Mouse (Mus musculus) left cerebral cortex, adult 9 months (tissue): ENCODE results near the gene Dlgap1.

ENCODE experiments used
- DNase-seq, 2 experiments: peaks; one replicate each; pipeline ENCODE4 v3.0.0; 2022; ENCODE audit warnings: low spot score in 2 of 2

Gene Dlgap1

DNA sequence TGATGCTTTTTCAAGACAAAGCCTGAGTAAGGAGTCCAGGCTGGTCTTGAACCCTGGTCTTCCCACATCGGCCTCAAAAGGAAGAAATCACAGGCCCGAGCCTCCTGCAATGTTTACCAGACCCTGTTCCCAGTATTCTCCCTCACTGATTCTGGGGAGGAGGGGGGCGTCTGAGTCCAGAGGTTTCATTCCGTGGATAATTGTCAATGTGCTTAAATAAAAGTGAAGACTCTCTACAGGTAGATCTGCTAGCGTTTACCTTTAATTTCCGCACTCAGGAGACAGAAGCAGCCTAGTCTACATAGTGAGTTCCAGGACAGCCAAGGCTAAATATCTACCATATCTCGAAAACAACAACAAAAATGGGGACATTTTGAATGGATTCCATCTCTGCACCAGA lies 785.8 kb downstream of the Dlgap1 start:
- DNase-seq = no peak

DNA sequence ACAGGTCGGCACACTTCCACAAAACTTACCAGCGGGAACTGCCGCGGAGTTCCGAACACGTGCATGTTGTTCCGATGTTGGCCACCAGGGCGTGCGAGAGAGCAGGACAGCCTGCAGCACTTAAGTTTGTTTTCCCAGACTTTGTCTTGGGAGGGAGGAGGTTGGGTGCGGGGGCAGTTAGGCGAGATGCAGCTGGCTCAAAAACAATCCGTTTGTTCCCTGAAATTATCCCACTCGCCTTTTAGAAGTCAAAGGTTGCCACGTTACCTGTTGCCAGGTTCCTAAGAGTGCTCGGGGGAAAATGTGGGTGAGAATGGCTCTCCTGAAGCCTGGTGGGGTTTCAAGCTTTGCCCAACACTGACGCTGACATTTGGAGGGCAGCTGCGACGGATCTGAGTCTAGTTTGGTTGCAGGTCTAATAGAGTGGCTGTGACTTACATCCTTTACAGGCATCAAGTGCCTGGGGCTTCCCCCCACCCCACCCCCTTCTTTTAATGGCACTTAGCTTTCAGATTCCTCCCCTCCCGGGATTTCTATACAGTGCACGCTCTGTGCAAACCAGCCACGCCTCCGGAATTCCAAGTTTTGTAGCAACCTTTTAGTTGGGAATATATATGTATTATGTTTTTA lies 786.3 kb downstream of the Dlgap1 start:
- DNase-seq = peak in 1 of 2 experiments; percentile 84

DNA sequence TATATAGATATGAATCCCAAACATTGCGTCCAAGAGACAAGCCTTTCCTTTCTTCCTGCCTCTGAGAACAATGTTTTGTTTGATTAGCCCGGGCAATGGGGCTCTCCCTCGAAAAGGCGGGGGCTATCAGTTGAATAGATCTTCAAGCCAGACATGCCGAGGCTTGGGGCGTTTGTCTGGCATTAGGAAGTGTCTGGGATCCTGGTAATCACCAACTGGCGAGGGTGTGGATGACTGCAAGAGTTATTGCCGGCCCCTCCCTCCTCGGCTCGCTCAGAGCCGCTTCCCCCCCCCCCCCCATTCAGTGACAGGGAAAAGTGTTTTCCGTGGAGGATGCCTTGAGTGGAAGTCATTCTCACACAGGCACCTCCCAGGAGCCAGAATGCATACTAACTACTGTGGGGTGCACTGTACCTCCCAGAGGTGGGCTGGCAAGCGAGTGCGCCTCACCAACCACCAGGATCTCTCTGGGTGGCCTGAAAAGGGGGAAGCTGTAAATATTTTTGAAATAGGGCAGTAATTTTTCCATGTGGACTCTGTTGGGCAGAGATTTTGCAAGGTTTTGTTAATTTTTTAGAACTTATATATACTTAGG lies 786.9 kb downstream of the Dlgap1 start:
- no peak for DNase-seq

DNA sequence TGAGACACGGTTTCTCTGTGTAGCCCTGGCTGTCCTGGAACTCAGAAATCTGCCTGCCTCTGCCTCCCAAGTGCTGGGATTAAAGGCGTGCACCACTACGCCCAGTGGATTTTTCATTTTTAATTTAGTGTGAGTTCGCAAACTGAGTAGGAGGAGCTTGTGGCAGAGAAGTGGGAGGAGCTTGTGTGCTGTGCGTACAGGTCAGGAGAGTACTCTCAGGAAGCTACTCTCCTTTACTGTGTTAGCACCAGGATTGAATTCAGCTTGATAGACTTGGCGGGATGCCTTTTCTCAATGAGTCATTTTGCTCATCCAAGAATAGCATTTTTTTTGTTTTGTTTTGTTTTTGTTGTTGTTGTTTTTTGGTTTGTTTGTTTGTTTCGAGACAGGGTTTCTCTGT lies 793.1 kb downstream of the Dlgap1 start:
- DNase-seq = no peak

DNA sequence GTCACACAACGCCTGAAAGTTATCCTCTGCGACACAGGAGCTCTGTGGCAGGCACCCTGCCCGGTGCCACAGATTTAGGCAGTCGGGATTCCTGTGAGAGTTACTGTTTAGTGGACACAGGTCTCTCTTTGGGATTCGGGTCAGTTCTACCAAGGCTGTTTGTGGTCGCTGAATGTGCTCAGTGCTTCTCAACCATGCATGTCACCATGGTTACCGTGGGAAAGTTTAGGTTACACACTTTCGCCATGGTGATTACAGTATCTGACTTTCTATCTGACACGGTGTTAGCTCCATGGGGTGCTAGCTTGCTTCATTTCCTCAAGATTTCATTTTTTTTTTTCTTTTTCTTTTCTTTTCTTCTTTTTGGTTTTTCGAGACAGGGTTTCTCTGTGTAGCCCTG lies 793.8 kb downstream of the Dlgap1 start:
- no peak for DNase-seq

DNA sequence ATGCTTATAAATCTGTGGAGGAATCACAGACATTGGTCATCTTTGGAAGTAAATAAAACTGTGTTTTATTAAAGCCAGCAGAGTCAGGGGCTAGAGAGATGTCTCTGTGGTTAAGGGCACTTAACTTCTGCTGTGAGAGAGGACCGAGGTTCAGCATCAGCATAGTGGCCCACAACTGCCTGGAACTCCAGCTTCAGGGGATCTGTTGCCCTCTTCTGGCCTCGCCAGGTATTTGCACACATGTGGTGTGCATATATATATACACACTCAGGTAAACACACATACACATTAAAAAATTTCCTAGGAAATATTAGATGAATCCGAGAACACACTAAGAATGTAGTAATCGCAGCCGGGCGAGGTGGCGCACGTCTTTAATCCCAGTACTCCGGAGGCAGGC lies 796.5 kb downstream of the Dlgap1 start:
- DNase-seq = no peak

DNA sequence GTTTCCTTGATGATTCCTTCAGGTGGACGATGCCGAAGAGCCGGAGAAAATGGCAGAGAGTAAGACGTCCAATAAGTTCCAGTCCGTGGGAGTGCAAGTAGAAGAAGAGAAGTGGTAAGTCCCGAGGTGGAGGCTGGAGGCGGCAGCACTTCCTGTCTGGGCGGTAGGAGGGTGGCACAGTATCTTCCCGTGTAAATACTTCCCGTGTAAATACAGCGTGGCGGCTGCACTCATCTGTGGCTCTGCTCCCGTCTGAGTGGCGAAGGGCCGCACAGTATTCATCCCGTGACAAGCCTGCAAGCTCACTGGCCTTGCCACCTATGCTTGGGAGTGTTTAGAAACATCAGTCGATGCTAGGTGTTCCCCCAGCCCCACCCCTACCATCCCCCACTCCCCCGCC lies 797.1 kb downstream of the Dlgap1 start:
- DNase-seq = no peak

DNA sequence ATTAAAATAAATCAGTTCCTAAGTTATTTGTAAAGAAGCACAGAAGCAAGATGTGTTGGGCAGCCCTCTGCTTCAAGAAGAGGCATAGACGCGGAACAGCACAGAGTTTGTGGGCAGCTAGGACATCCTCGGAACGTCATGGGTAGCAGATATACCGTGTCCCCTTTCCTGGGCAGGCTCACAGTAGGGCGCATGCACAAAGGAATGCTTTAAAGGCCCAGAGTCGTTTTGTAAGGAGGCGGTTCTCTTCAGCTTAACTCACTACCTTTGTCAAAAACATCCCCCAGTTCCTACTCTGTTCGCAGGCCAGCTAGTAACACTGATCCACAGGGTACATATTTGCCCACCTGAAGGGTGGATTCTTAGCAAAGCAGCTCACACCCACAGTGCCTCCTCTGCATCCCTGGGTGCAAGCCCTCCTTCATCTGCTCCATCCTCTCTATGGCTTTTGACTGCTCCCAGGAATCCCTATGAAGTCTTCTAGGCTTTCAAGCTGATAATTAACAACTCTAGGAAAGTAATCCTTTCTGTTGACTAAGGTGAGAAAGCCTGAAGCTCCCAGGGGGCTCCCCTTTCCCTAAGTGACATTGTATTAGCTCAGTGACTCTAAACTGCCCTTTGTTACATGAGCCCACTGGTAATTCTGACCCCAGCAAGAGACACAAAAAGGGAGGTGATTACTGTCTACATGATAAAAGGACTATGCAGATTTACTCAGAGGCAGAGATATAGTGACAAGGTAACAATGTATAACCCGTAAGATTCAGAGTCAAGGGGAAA lies 803.4 kb downstream of the Dlgap1 start:
- DNase-seq = no peak

DNA sequence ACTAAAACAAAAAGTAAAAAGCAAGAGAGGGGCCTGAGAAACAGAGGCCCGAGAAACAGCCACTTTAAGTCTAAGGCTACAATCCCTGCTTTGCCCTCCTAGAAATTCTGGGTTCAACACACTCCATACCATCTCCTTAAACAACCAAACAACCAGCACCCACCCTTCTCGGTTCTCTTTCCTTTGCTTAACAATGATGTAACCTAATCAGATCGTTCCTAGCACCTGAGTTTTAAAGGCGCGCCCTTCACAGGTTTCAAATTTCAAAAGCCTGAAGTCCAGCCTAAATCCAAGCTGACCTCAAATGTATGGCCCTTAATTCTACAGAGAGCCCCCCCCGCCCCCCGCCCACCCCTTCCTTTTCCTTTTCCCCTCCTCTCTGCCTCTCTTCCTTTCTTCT lies 810.9 kb downstream of the Dlgap1 start:
- no peak for DNase-seq

DNA sequence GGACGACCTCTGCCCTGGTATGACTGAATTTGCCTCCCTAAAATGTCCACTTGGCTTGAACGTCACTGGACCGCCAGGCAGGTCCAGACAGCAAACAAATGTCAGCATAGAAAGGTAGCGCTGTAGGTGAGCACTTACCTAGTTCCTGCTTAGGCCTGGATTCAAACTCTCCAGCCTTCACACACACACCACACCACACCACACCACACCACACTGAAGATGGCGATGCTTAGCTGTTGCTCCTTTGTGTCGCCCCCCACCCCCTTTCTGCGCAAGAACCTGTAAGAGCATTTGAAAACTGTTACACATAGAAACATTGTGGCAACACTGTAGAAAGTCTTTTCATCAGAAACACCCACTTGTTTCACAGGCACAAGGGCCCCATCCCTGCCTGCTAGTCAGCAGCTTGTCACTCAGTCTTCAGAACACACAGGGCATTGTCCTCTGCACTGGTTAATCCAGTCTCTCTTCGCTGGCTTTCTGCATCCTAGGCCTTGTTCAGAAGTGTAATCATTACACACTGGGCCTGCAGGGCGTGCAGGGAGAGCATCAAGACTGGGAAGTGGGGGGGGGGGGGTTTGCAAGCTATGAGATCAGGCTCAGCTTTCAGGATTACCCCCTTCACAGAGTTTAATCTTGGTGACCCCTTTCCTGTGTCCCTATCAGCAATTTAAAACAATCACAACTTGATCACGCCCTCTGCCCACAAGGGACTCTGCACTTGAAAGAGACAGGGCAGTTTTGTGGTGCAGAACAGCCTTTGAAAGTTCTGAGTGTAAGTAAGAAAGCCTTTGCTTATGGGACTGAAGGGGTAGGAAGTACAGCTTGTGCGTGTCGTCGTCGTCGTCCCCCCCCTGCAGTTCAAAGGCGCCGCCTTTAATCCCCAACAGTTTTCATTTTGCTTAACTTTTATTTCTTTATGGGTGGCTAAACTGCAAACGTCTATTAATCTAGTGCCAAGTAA lies 812.1 kb downstream of the Dlgap1 start:
- no peak for DNase-seq

DNA sequence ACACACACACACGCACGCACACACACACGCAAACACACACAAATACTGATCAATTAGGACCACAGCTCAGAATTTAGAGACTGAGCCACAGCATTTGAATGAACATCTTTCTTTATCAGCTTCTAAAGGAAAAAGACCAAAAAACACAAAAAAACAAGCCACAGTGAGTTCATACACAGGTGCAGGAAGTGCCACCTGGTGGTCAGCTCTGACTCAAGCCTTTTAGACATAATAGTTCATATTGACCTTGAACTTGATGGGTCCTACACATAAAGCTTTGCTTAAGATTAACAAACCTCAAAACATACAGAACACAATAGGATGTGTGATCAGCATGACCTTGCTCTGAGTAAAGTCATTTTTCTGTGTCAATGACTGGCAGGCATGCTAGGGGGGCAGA lies 814.4 kb downstream of the Dlgap1 start:
- DNase-seq = no peak

DNA sequence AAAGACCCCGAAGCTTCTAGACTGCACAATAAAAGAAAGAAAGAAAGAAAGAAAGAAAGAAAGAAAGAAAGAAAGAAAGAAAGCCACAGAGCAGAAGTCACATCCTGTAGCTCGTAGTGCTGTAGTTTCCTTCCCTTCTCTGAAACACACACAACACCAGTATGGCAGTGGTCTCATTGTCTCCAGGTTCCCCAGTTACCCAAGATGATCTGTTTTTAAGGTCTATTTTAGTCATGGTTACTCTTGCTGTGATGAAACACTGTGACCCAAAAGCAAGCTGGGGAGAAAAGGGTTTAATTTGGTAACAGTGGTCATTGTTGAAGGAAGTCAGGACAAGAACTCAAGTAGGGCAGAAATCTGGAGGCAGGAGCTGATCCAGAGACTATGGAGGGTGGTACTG lies 818.5 kb downstream of the Dlgap1 start:
- DNase-seq = no peak

DNA sequence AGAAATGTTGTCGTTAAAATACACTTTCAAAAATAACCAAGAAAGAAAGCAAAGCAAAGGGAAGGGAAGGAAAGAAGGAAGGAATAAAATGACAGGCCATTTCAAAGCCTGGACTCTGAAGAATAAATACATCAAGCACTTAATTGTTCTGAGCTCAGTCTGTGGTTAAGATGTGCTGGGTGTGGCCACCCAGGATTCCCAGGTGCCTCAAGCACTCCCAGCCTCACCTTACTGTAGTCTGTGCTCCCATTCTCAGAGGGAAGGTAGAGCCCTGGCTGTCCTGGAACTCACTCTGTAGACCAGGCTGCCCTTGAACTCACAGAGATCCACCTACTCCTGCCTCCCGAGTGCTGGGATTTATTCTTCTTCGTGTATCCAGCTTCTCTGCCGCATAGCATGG lies 821.9 kb downstream of the Dlgap1 start:
- DNase-seq = no peak

DNA sequence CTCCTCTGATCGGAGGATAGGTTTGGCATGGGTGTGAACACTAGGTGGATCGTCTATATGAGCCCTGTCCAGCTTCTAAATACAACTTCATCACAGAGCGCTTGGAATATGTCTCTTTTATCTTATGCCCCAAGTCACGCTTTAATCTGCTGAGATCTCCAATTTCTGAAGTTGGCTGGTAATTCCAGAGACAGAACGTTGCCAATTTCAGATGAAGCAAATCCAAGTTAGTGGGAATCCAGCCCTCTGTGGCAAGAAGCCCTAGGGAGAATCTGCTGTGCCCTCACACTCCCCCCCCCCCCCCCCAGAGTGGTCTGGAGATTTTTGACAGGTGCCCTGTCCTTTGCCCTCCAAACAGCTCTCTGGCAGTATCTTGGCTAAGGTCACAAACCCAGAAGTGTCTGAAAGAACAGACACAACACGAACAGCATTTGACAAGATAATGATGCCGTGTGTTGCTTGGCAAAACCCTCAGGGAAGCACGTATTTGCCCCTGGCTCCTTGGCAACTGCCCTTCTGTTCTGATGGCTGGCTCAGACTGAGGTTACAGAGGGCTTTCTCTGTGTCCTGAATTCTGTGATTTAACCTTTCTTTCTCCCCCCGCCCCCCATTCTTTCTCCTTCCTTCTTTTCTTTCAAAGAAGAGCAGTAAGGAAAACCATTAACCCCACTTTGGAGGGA lies 822.9 kb downstream of the Dlgap1 start:
- no peak for DNase-seq

DNA sequence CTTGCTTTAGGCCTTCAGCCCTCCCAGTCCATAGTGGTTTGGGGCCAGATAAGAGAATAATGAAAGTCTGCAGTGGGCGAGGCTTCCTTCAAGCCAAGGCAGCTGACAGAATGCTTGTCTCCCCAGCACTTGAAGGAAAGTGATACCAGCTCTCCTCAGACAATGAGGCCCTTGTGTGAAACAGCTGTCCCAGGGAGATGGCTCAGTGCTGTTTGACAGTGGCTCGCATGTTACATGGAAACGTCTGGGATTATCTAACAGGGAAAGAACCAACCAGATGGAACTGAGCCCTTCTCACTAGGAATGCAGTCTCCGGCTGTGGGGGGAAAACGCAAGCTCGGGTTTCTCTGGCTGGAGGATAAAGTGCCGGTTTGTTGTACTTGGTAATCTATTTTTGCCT lies 825.4 kb downstream of the Dlgap1 start:
- peak in 1 of 2 experiments; percentile 41 for DNase-seq

DNA sequence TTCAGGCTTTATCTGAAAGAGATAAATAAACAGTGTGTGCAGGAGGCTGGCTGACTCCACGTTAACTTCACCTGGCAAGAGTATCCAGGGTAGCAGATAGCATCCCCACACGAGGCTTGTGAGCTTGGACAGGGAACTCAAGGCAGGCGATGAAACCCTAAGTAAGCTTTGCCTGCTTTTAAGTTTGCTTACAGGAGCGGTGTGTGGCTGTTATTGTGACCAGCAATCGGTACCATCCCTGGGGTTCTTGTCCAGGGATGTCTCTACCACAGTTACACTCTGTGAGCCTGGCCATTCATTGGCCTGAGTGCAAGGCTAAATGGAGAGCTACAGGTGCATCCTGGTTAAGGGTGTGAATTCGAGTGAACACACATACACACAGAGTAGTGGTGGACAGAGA lies 825.8 kb downstream of the Dlgap1 start:
- DNase-seq = no peak

DNA sequence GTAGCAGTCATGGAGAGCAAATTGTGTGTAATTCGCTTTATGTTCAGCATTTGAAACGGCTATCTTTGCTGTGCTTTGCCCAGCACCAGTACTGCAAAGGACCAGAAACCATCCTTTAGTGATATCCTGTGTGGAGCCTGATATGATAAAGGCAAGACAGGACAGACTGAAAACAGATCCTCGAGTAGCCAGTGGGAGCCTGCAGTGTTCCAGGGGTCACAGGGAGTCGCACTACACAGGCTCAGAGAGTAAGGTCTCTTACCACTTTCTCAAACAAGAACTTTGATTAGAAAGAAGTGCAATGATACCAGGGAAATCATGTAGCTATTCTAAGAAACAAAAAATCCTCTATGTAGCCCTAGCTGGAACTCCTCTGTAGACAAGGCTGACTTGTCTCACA lies 826.3 kb downstream of the Dlgap1 start:
- DNase-seq = no peak

DNA sequence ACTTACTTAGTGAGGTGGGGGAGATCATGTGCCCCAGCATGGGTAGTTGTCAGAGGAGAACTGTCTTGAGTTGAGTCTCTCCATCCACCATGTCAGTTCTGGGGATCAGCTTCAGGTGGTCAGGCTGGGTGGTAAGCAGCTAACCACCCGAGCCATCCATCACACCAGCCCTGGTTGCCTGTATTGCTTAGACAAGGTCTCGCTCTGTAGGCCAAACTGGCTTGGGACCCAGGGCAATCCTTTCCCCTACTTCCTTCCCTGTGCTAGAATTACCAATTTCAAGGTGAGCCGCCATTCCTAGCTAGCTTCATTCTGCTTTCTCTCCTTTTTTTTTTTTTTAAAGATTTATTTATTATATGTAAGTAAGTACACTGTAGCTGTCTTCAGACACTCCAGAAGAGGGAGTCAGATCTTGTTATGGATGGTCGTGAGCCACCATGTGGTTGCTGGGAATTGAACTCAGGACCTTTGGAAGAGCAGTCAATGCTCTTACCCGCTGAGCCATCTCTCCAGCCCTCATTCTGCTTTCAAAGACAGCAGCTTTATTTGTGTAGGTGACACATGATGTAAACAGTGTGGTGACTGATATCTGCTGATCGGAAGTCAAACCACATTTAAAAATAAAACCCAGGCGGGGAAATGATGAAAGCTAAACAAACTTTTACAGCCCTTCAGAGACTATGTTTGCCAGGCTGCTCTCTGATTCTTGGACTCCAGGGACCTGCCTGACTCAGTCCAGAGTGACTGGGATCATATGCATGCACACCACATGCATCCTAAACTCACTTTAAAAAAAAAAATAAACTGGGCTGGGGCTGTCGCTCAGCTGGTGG lies 828.3 kb downstream of the Dlgap1 start:
- no peak for DNase-seq

DNA sequence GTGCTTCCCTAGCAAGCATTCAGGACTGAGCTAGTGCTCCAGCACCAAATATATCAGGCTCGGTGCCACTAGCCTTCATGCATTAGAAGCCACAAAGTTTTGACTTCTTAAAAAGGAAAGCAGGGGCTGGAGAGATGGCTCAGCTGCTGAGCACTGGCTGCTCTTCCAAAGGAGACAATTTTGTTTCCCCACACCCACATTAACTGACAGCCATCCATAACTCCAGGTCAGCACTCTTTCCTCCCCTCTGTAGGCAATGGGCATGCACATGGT lies 828.8 kb downstream of the Dlgap1 start:
- no peak for DNase-seq

DNA sequence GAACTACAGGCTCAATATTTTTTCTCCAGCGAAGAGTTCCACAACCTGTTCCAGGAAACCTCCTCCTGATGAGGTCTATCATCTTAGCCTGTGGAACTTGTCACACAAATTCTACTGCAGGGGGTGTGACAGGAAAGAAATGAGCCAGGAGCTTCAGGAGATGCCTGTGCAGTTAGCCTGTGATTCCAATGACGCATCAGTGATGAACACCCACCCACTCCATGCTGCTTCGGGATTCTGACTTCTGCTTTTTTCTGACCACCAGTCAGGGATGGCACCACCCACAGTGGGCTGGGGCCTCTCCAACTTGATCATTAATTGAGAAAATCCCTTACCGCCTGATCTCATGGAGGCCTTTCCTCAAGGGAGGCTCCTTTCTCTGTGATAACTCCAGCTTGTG lies 830.4 kb downstream of the Dlgap1 start:
- peak in 1 of 2 experiments; percentile 51 for DNase-seq

DNA sequence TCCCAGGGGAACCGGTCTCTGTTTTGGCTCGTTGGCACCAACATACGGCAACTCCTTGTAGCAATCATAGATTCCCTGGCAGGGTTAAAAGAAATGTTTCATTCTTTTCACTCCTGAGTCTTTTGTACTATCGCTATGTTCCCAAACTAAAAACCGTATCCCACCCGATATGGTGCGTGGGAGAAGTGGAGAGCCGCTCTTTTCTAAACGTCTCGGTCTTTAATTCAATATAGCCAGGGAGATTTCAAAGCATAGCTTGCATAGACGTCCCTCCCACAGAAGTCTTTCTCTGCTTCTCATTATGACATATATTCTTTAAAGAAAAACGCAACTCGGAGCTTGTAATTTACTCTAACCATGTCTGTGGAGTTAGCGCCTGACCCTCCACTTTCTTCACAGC lies 833.1 kb downstream of the Dlgap1 start:
- peak in 1 of 2 experiments; percentile 39 for DNase-seq
